In genomic region chr6:142551482-142551881, GRCm38 (mm10) we compare ENCODE assay signal across 15 mouse cellular contexts. TPM values are rescaled to one million over a fixed set of nuclear protein-coding genes. Genes with fewer than 3 reads are reported as not detected.
DNase-seq lines count a peak whose midpoint lies in the region; ATAC-seq and TF ChIP-seq lines count a peak whose summit lies in the region.
"Had no signal": no experiment of that assay in that cellular context is flagged by ENCODE, and none has a peak within 500 bp of the region (broad histone marks: within the 10 kb centered on the region; RNA-seq: fewer than 3 reads in every experiment).

No protein-coding gene starts in this region.

- H3K4me2 ChIP-seq in lung, postnatal 0 days (replicated peaks; ENCODE audit: low read depth, low read length): no peak overlapping the region
- H3K4me2 ChIP-seq: embryonic facial prominence, embryonic 13.5 days; hindbrain, embryonic 13.5 days; midbrain, embryonic 11.5 days had no signal

- 0 out of 2 replicates have a peak, but pooled peaks cover 4% of the 10 kb centered on the region for H3K4me1 ChIP-seq in lung, postnatal 0 days (ENCODE audit: insufficient read depth, low read depth, low read length)
- H3K4me1 ChIP-seq: embryonic facial prominence, embryonic 13.5 days; hindbrain, embryonic 13.5 days had no signal

- ATAC-seq in lung, postnatal 0 days: peak; percentile 38; the same call in 1 of the 2 replicates
- ATAC-seq: liver, postnatal 0 days had no signal

- peak; percentile 29 to 50 for DNase-seq in heart, adult 9 months (ENCODE audit: low spot score in 2 of 2)
- DNase-seq in heart, adult 8-10 months (ENCODE audit: low spot score): no peak
- DNase-seq in adipocyte (ENCODE audit: low spot score): peak; percentile 43
- peak; percentile 56 to 62 for DNase-seq in heart, postnatal 10 days
- peak; percentile 56 for DNase-seq in lung, postnatal 0 days (ENCODE audit: low spot score)
- no peak for DNase-seq in layer of hippocampus, adult 9-10 months (ENCODE audit: low spot score)
- no peak for DNase-seq in embryo, embryonic 10.5 days (ENCODE audit: low spot score)
- DNase-seq: layer of hippocampus, postnatal 36 days; liver, postnatal 0 days; right cerebral cortex, postnatal 25 days; thymus, postnatal 14 days had no signal

- TF ChIP-seq CTCF in lung, postnatal 0 days (IDR thresholded peaks at IDR 0.05): no peak

- H3K36me3 ChIP-seq in lung, postnatal 0 days (ENCODE audit: insufficient read depth, low read length): no peaks in the 10 kb centered on the region
- H3K36me3 ChIP-seq: embryonic facial prominence, embryonic 13.5 days; hindbrain, embryonic 13.5 days had no signal

- intact Hi-C loops in heart, postnatal 10 days (cut with DNase I): no loop called here

- no peak for TF ChIP-seq EP300 in lung, postnatal 0 days (IDR thresholded peaks at IDR 0.05)

- H3K9me3 ChIP-seq in lung, postnatal 0 days (ENCODE audit: low read length): no peaks in the 10 kb centered on the region
- H3K9me3 ChIP-seq: embryonic facial prominence, embryonic 13.5 days; hindbrain, embryonic 13.5 days had no signal

- no peak overlapping the region for H3K27ac ChIP-seq in lung, postnatal 0 days (ENCODE audit: low read length)
- H3K27ac ChIP-seq: embryonic facial prominence, embryonic 13.5 days; hindbrain, embryonic 13.5 days had no signal

- H3K9ac ChIP-seq in lung, postnatal 0 days (replicated peaks; ENCODE audit: low read depth): no peak overlapping the region
- H3K9ac ChIP-seq: embryonic facial prominence, embryonic 13.5 days; hindbrain, embryonic 13.5 days; liver, postnatal 0 days had no signal

- WGBS in lung, postnatal 0 days: 42% methylated on average over 4 of the region's 4 CpGs

- H3K4me3 ChIP-seq in lung, postnatal 0 days (ENCODE audit: low read depth, low read length): no peak overlapping the region
- H3K4me3 ChIP-seq: embryonic facial prominence, embryonic 13.5 days; hindbrain, embryonic 13.5 days; myocyte had no signal

- no peaks in the 10 kb centered on the region for H3K27me3 ChIP-seq in lung, postnatal 0 days (replicated peaks; ENCODE audit: insufficient read depth, low read length)
- H3K27me3 ChIP-seq: embryonic facial prominence, embryonic 13.5 days; hindbrain, embryonic 13.5 days had no signal

RNA-seq across cellular contexts. Expression of gene Kcnj8, which starts 19.9 kb away (rescaled TPM):
- total RNA-seq in heart, adult 8-10 months (2022): 10 to 100 TPM; 16.2 to 25.0 (median 18.3) TPM
- total RNA-seq in heart, postnatal 10 days (2021): 10 to 100 TPM; 40.4 to 46.7 TPM
- polyA plus RNA-seq in lung, postnatal 0 days (2015; fragmentation: Nextera tagmentation; extraction: Ambion mirVana): 17.7 and 21.5 TPM in 2 replicates

RNA-seq across cellular contexts. Expression of gene Ldhb, which starts 43.7 kb away (rescaled TPM):
- total RNA-seq in heart, adult 8-10 months (2022): 1,000 to 10,000 TPM; 3,276 to 3,540 (median 3,455) TPM
- 1,000 to 10,000 TPM; 1,648 to 1,721 TPM for total RNA-seq in heart, postnatal 10 days (2021)
- polyA plus RNA-seq in lung, postnatal 0 days (2015; fragmentation: Nextera tagmentation; extraction: Ambion mirVana): 182 and 184 TPM in 2 replicates

Comparison
In these comparisons a context has a peak if more than half of its experiments do, and no peak if none do; other contexts are left out.
1. DNase-seq: peak in heart, adult 9 months (2 of 2), adipocyte (single experiment), heart, postnatal 10 days (2 of 2) and lung, postnatal 0 days (single experiment); none in heart, adult 8-10 months (single experiment), layer of hippocampus, adult 9-10 months (single experiment) and embryo, embryonic 10.5 days (single experiment).